Mouse (Mus musculus): Measurements from ENCODE around the gene Ip6k2.

The Ip6k2 gene

GRCm38 (mm10) chr9:108810516-108810915 lies 26.9 kb downstream of the Ip6k2 start:
- in situ Hi-C loops (cut with MboI, MseI): loop anchor here in 1 of 2 experiments (5.0 kb wide), 1 partner anchor 53 kb away; no protein-coding TSS in a partner anchor

- in situ Hi-C loops (cut with MboI, MseI): no loop called here
Measured at GRCm38 (mm10) chr9:108815557-108815956, 32.0 kb downstream of the Ip6k2 start.

DNA sequence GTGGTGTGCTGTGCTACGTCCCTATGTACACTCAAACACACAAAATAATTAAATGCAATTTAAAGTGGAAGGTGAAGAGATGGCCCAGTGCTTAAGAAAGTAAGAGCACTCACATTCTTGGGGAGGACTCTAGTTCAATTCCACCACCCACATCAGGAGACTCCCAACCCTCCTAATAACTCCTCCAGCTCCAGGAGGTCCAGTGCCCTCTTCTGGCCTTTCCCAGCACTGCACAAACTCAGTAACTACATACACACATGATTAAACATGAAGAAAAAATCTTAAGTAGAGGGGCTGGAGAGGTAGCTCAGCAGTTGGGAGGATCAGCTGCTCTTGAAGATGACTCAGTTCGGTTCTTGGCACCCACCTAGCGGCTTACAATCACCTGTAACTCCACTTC lies 35.9 kb downstream of the Ip6k2 start:
- in situ Hi-C loops (cut with MboI, MseI): no loop called here

DNA sequence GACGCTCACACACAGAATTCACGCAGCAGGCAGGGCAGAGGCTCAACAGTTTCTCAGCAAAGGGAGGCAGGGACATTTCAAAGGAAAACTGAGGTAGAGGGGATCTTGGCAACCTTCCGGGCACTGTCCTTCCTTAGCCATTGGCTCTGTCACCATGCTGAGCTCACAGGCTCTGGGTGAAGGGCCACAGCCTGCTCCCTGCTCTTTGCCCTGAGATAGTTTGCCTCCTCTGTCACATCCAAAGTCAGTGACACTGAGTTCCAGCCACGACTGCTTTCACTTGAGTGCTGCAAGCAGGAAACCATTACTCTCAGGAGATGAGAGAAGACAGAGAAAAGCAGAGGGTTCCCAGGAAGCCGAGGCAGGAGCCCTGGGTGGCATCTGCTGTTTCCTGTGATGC lies 36.5 kb downstream of the Ip6k2 start:
- in situ Hi-C loops (cut with MboI, MseI): no loop called here

DNA sequence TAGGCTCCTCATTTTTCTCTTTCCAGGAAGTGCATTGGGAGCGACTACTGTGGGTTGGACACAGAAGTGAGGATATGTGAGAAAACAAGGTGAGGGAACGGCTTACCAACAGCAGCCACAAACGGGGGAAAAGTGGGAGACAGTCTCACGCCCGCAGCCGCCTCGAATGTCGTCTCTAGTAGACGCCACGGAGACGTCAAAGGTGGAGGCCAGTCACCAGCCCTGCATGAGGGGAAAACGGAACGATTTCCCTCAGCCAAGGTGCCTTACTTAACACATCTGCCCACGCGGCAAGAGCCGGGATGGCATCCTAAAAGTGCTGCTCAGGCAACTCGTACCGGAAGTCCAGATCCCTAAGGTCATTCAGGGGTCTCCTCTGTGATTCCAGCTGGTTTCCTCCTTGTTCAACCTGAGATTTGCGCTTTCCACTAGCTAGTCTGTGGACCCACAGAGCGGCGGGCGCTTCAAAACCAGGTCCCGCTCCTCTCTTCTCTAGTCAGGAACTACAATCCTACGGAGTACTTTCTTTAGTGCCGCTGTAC lies 40.6 kb downstream of the Ip6k2 start:
- in situ Hi-C loops (cut with MboI, MseI): no loop called here

- in situ Hi-C loops (cut with MboI, MseI): loop anchor here in 1 of 2 experiments (25.0 kb wide), 1 partner anchor 787 kb away; no protein-coding TSS in a partner anchor
Measured at GRCm38 (mm10) chr9:108824755-108825413, 41.3 kb downstream of the Ip6k2 start.

GRCm38 (mm10) chr9:108825820-108826699 lies 42.5 kb downstream of the Ip6k2 start, which contains the start of gene Celsr3:
Gene Celsr3 (plus strand): TSS chr9:108826320.
- in situ Hi-C loops (cut with MboI, MseI): loop anchor here in 1 of 2 experiments (25.0 kb wide), 1 partner anchor 786 kb away; no protein-coding TSS in a partner anchor

DNA sequence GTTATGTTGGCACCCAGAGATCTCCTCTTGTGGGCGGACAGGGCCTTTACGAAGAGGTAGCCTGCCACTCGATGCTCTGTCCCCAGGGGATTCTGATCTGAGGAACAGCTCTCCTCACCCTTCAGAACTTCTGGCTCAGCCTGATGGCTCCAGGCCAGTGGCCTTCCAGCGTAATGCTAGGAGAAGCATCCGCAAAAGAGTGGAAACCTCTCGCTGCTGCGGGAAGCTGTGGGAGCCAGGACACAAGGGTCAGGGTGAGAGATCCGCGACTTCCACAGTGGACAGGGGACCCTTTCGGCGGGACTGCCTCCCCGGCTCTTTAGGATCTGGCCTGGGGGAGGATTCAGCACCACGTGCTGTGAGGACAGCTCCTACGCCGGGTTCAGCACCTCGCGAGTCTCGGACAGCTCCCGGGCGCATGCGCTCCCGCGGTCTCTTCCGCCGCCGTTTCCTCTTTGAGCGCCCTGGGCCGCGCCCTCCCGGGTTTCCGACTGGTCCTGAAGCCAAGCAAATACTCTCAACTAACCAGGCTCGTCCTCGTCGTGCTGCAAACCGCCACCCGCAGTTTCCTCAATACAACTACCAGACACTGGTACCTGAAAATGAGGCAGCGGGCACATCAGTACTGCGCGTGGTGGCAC lies 43.2 kb downstream of the Ip6k2 start:
- in situ Hi-C loops (cut with MboI, MseI): loop anchor here in 1 of 2 experiments (25.0 kb wide), 1 partner anchor 785 kb away; no protein-coding TSS in a partner anchor

DNA sequence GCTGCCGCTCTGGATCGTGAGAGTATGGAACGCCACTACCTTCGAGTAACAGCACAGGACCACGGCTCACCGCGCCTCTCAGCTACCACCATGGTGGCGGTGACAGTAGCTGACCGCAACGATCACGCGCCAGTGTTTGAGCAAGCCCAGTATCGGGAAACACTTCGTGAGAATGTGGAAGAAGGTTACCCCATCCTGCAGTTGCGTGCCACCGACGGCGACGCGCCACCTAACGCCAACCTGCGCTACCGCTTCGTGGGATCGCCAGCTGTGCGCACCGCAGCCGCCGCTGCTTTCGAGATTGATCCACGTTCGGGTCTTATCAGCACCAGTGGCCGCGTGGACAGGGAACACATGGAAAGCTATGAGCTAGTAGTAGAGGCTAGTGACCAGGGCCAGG lies 43.9 kb downstream of the Ip6k2 start:
- in situ Hi-C loops (cut with MboI, MseI): loop anchor here in 1 of 2 experiments (25.0 kb wide), 1 partner anchor 785 kb away; no protein-coding TSS in a partner anchor

GRCm38 (mm10) chr9:108827906-108828305 lies 44.3 kb downstream of the Ip6k2 start:
- in situ Hi-C loops (cut with MboI, MseI): loop anchor here in 1 of 2 experiments (25.0 kb wide), 1 partner anchor 784 kb away; no protein-coding TSS in a partner anchor

DNA sequence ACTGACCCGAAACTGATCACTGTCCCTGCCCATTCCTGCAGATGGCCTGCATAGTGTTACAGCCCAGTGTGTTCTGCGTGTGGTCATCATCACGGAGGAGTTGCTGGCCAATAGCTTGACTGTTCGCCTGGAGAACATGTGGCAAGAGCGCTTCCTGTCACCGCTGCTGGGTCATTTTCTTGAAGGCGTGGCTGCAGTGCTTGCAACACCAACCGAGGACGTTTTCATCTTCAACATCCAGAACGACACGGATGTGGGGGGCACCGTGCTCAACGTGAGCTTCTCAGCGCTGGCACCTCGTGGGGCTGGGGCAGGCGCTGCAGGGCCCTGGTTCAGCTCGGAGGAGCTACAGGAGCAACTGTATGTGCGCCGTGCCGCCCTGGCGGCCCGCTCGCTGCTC lies 48.0 kb downstream of the Ip6k2 start:
- in situ Hi-C loops (cut with MboI, MseI): loop anchor here in 1 of 2 experiments (25.0 kb wide), 1 partner anchor 781 kb away; no protein-coding TSS in a partner anchor

- in situ Hi-C loops (cut with MboI, MseI): loop anchor here in 1 of 2 experiments (25.0 kb wide), 1 partner anchor 780 kb away; no protein-coding TSS in a partner anchor
Measured at GRCm38 (mm10) chr9:108832390-108833108, 49.0 kb downstream of the Ip6k2 start.

DNA sequence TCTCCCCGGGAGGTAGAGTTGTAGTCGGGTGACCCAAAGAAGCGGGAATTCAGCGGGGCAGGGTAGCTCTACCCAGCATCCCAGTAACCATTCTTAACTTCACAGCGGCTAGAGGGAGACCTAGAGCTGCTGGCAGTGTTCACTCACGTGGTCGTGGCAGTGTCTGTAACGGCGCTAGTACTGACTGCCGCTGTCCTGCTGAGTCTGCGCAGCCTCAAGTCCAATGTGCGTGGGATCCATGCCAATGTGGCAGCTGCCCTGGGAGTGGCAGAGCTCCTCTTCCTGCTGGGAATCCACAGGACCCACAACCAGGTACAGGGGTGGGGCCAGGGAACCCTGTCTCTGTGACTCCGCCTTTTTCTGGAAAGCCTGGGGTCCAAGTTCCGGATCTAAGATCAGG lies 59.4 kb downstream of the Ip6k2 start:
- in situ Hi-C loops (cut with MboI, MseI): loop anchor here in 1 of 2 experiments (25.0 kb wide), 1 partner anchor 769 kb away; no protein-coding TSS in a partner anchor

DNA sequence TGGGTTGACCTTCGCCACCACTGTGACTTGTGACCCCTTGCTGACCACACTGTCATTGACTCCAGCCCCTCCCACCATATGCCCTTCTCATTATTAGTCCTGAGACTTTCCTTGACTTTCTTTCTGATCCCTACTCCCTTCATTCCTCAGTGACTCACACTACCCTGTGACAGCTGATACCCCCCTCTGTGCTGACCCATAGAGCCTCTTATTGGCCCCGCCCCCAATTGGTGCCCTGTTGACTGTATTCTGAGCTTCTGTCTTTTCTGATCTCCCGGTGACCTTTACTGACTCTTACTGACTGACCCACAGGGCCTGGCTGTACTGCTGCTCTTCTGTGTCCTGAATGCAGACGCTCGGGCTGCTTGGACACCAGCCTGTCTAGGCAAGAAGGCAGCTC lies 61.8 kb downstream of the Ip6k2 start:
- in situ Hi-C loops (cut with MboI, MseI): loop anchor here in 1 of 2 experiments (5.0 to 25.0 kb wide), 2 partner anchors 88 to 767 kb away; no protein-coding TSS in a partner anchor

DNA sequence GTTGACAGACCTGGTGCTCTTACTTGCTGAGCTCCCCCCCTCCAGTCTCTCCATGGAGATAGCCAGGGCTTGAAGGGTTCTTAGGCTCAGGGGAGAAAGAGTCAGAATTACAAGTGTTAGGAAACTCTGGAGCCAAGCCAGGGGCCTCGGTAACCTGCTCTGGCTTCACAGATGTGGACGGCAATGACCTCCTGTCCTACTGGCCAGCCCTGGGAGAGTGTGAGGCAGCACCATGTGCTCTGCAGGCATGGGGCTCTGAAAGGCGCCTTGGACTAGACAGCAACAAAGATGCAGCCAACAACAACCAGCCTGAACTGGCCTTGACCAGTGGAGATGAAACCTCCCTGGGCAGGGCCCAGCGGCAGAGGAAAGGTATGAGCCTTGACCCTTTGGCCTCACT lies 63.8 kb downstream of the Ip6k2 start:
- in situ Hi-C loops (cut with MboI, MseI): loop anchor here in 1 of 2 experiments (5.0 to 25.0 kb wide), 2 partner anchors 90 to 765 kb away; no protein-coding TSS in a partner anchor

DNA sequence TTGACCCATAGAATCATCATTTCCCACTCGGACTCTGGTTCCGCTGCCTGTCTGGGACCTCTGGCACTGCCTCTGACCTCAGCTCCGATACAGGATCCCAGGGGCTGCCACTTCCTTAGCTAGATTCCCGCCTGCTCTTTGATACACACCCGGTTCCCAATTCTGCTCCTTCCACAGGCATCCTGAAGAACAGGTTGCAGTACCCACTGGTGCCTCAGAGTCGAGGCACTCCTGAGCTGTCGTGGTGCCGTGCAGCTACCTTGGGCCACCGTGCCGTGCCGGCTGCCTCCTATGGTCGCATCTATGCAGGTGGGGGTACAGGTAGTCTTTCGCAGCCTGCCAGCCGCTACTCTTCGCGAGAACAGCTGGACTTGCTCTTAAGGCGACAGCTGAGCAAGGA lies 64.8 kb downstream of the Ip6k2 start:
- in situ Hi-C loops (cut with MboI, MseI): loop anchor here in 1 of 2 experiments (5.0 to 25.0 kb wide), 2 partner anchors 91 to 764 kb away; no protein-coding TSS in a partner anchor

DNA sequence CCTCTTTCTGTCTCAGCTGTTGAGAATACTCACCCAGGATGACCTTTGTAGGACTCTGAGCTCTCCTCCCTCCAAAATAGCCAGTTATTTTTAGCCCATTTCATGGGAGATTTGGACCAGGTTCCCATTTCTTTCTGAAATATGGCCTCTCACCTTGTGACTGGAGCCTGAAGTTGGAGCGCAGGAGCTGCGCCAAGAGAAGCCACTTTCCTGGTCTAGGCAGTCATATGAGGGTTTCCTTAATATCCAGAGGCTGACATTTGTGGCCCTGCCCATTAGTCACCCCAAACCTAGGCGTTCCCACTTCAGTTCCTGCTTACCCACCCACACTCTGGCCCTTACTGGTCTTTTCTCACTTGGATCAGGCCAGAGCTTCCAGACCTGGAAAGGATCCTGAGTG lies 69.4 kb downstream of the Ip6k2 start, which contains the start of gene Slc26a6:
Gene Slc26a6 (plus strand): TSS at position 308 of the 400 bp plus-strand sequence.
- in situ Hi-C loops (cut with MboI, MseI): loop anchor here in 1 of 2 experiments (10.0 kb wide), 1 partner anchor 232 kb away; the partner anchor contains the start of genes Ccdc51 and Tma7

DNA sequence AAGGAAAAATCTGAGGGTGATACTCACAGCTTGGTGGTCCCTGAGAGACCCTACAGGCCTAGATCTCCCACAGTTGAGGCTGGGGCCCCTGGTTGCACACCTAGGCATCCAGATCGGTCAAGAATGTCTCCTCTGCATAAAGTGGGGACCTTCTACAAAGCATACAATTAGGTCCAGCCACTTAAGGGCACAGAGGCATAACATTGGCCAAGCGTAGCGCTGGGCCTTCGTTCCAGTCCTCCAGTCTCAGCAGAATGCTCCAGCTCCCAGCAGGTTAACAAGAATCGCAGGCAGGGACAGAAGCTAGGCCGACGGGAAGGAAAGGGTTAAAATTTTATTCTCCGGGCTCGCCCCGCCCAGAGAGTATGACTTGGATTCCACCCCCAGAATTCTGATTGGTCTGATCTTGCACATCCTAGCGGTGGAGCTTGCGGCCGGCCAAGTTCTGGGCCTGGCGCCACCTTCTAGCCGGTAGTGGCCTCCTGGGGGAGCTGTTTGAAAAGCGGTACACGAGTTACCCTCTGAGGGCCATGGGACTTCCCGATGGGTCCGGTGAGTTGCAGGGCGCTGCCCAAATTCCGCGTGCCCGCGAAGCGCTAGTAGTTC lies 70.1 kb downstream of the Ip6k2 start:
- in situ Hi-C loops (cut with MboI, MseI): loop anchor here in 1 of 2 experiments (10.0 kb wide), 1 partner anchor 231 kb away; the partner anchor contains the start of genes Ccdc51 and Tma7

GRCm38 (mm10) chr9:108854241-108854696 lies 70.7 kb downstream of the Ip6k2 start:
- in situ Hi-C loops (cut with MboI, MseI): loop anchor here in 1 of 2 experiments (10.0 kb wide), 1 partner anchor 231 kb away; the partner anchor contains the start of genes Ccdc51 and Tma7
